Mouse (Mus musculus) MEL (cell line): ENCODE measurements around the gene Osbpl10. TPM values are rescaled to one million over a fixed set of nuclear protein-coding genes. Genes with fewer than 3 reads are reported as not detected.

ENCODE experiments used
- DNase-seq: peaks from one replicate; pipeline ENCODE4 v3.0.0; 2011; ENCODE audit warnings: low read depth, low spot score
- H3K27ac ChIP-seq: 2 replicates; pipeline ENCODE4 v1.5.1; 2012; ENCODE audit warnings: low read depth, mild to moderate bottlenecking, control low read depth, low read length, moderate library complexity; ENCODE audit not compliant: control insufficient read depth
- H3K27me3 ChIP-seq, 2 experiments: fragments of 150-350 bp in 1 of 2; sonication (generic) in 1 of 2; 2 replicates each; pipeline ENCODE4 v1.6.1; 2012; ENCODE audit warnings: low read length in 2 of 2, mild to moderate bottlenecking in 2 of 2, improper control_type of control experiment in 1 of 2, moderate library complexity in 1 of 2; ENCODE audit not compliant: insufficient read depth in 2 of 2, control insufficient read depth in 1 of 2
- H3K36me3 ChIP-seq, 2 experiments: 2 replicates each; pipeline ENCODE4 v1.6.1; 2012 to 2014; ENCODE audit warnings: low read length in 2 of 2, improper control_type of control experiment in 1 of 2, inconsistent platforms in 1 of 2, mild to moderate bottlenecking in 1 of 2; ENCODE audit not compliant: insufficient read depth in 2 of 2, control insufficient read depth in 1 of 2
- H3K4me1 ChIP-seq, 2 experiments: fragments of 150-350 bp in 1 of 2; sonication (generic) in 1 of 2; 2 replicates each; pipeline ENCODE4 v1.6.1; 2012; ENCODE audit warnings: low read length in 2 of 2, improper control_type of control experiment in 1 of 2, mild to moderate bottlenecking in 1 of 2; ENCODE audit not compliant: insufficient read depth in 2 of 2, control insufficient read depth in 1 of 2
- H3K4me3 ChIP-seq, 2 experiments: fragments of 150-350 bp in 1 of 2; sonication (generic) in 1 of 2; 2 replicates each; pipeline ENCODE4 v1.5.1; 2012; ENCODE audit warnings: low read depth in 2 of 2, low read length in 2 of 2, mild to moderate bottlenecking in 2 of 2, moderate library complexity in 2 of 2, control low read depth in 1 of 2, improper control_type of control experiment in 1 of 2; ENCODE audit not compliant: control insufficient read depth in 1 of 2, insufficient read depth in 1 of 2
- H3K79me2 ChIP-seq: 2 replicates; pipeline ENCODE4 v1.6.1; 2012; ENCODE audit warnings: mild to moderate bottlenecking, low read length, moderate library complexity; ENCODE audit not compliant: control insufficient read depth, poor library complexity, insufficient read depth
- H3K9ac ChIP-seq: 2 replicates; pipeline ENCODE4 v1.6.1; 2012; ENCODE audit warnings: low read depth, mild to moderate bottlenecking, control low read depth, low read length, moderate library complexity; ENCODE audit not compliant: control insufficient read depth, poor library complexity, severe bottlenecking
- H3K9me3 ChIP-seq: fragments of 150-350 bp; sonication (generic); replicated peaks from 2 replicates; pipeline ENCODE4 v1.6.1; 2012; ENCODE audit warnings: mild to moderate bottlenecking, low read length, improper control_type of control experiment, moderate library complexity; ENCODE audit not compliant: insufficient read depth
- CHD1 ChIP-seq: IDR thresholded peaks from 2 replicates; pipeline ENCODE4 v1.6.1; 2012; ENCODE audit warnings: low read depth, mild to moderate bottlenecking, inconsistent platforms, low read length, improper control_type of control experiment
- CTCF ChIP-seq, 3 experiments: IDR thresholded peaks in 2 of 3; conservative IDR thresholded peaks in 1 of 3; 2 replicates each; pipeline ENCODE4 v1.5.1; 2011 to 2012; ENCODE audit warnings: low read length in 3 of 3, low read depth in 2 of 3, mild to moderate bottlenecking in 2 of 3, improper control_type of control experiment in 1 of 3, inconsistent platforms in 1 of 3, mixed read lengths in 1 of 3, moderate library complexity in 1 of 3; ENCODE audit not compliant: control insufficient read depth in 1 of 3, insufficient read depth in 1 of 3, poor library complexity in 1 of 3, severe bottlenecking in 1 of 3
- E2F4 ChIP-seq: IDR thresholded peaks from 2 replicates; pipeline ENCODE4 v1.6.1; 2011; ENCODE audit warnings: low read depth, low read length, improper control_type of control experiment, borderline replicate concordance
- GABPA ChIP-seq: IDR thresholded peaks from 2 replicates; pipeline ENCODE4 v1.6.1; 2012; ENCODE audit warnings: low read depth, mild to moderate bottlenecking, inconsistent platforms, low read length, improper control_type of control experiment, moderate library complexity
- GATA1 ChIP-seq: IDR thresholded peaks from 2 replicates; pipeline ENCODE4 v1.6.1; 2011; ENCODE audit warnings: low read depth, low read length, improper control_type of control experiment
- KAT2A ChIP-seq: conservative IDR thresholded peaks from 2 replicates; pipeline ENCODE4 v1.6.1; 2012; ENCODE audit warnings: low read depth, low read length, improper control_type of control experiment, inconsistent platforms
- MAFK ChIP-seq: IDR thresholded peaks from 2 replicates; pipeline ENCODE4 v1.6.1; 2011; ENCODE audit warnings: low read depth, mild to moderate bottlenecking, low read length, improper control_type of control experiment, borderline replicate concordance
- MYC ChIP-seq: IDR thresholded peaks from 2 replicates; pipeline ENCODE4 v1.6.1; 2011; ENCODE audit warnings: low read depth, mild to moderate bottlenecking, low read length, improper control_type of control experiment, moderate library complexity
- POLR2A ChIP-seq, 2 experiments: IDR thresholded peaks; 2 replicates each; pipeline ENCODE4 v1.6.1; 2011 to 2012; ENCODE audit warnings: low read length in 2 of 2, mild to moderate bottlenecking in 2 of 2, control low read depth in 1 of 2, improper control_type of control experiment in 1 of 2, low read depth in 1 of 2, moderate library complexity in 1 of 2; ENCODE audit not compliant: control insufficient read depth in 1 of 2, insufficient read depth in 1 of 2, poor library complexity in 1 of 2
- POLR2AphosphoS2 ChIP-seq: IDR thresholded peaks from 2 replicates; pipeline ENCODE4 v1.6.1; 2011; ENCODE audit warnings: low read length, improper control_type of control experiment
- POLR2AphosphoS5 ChIP-seq: IDR thresholded peaks from 2 replicates; pipeline ENCODE4 v1.6.1; 2012; ENCODE audit warnings: low read depth, borderline replicate concordance, mild to moderate bottlenecking, inconsistent platforms, low read length, moderate library complexity, mixed read lengths
- RAD21 ChIP-seq: IDR thresholded peaks from 2 replicates; pipeline ENCODE4 v1.6.1; 2011; ENCODE audit warnings: mild to moderate bottlenecking, low read depth, low read length, improper control_type of control experiment
- RCOR1 ChIP-seq: IDR thresholded peaks from 2 replicates; pipeline ENCODE4 v1.6.1; 2012; ENCODE audit warnings: low read depth, mild to moderate bottlenecking, inconsistent platforms, low read length, improper control_type of control experiment
- SIN3A ChIP-seq: IDR thresholded peaks from 2 replicates; pipeline ENCODE4 v1.6.1; 2012; ENCODE audit warnings: low read length, improper control_type of control experiment, inconsistent platforms
- SMC3 ChIP-seq: IDR thresholded peaks from 2 replicates; pipeline ENCODE4 v1.6.1; 2011; ENCODE audit warnings: low read depth, low read length, improper control_type of control experiment
- TAL1 ChIP-seq: IDR thresholded peaks from 2 replicates; pipeline ENCODE4 v1.6.1; 2012; ENCODE audit warnings: mild to moderate bottlenecking, inconsistent platforms, low read length, moderate library complexity, mixed read lengths
- TBP ChIP-seq: IDR thresholded peaks from 2 replicates; pipeline ENCODE4 v1.8.0; 2011; ENCODE audit warnings: low read depth, low read length, improper control_type of control experiment
- TCF12 ChIP-seq: IDR thresholded peaks from 2 replicates; pipeline ENCODE4 v1.6.1; 2014; ENCODE audit warnings: low read depth, mild to moderate bottlenecking, inconsistent platforms, low read length, improper control_type of control experiment, moderate library complexity
- UBTF ChIP-seq: IDR thresholded peaks from 2 replicates; pipeline ENCODE4 v1.6.1; 2012; ENCODE audit warnings: low read depth, mild to moderate bottlenecking, inconsistent platforms, low read length, improper control_type of control experiment, moderate library complexity, borderline replicate concordance; ENCODE audit not compliant: insufficient read depth
- USF1 ChIP-seq: IDR thresholded peaks from 2 replicates; pipeline ENCODE4 v1.6.1; 2014; ENCODE audit warnings: low read depth, mild to moderate bottlenecking, inconsistent platforms, low read length, improper control_type of control experiment, moderate library complexity
- USF2 ChIP-seq, 2 experiments: IDR thresholded peaks; 2 replicates each; pipeline ENCODE4 v1.6.1; 2011 to 2012; ENCODE audit warnings: improper control_type of control experiment in 2 of 2, low read length in 2 of 2, borderline replicate concordance in 1 of 2, inconsistent platforms in 1 of 2, low read depth in 1 of 2, mild to moderate bottlenecking in 1 of 2; ENCODE audit not compliant: insufficient read depth in 1 of 2
- ZC3H11A ChIP-seq: IDR thresholded peaks from 2 replicates; pipeline ENCODE4 v1.6.1; 2012; ENCODE audit warnings: low read depth, mild to moderate bottlenecking, inconsistent platforms, low read length, improper control_type of control experiment
- polyA plus RNA-seq, 2 experiments: library from polyadenylated mRNA; stranded (reverse) in 1 of 2; unstranded in 1 of 2; fragments of >175 nt in 1 of 2; fragments of >200 nt in 1 of 2; gene quantifications; 2 replicates each; pipeline versions ENCODE4 v1.2.1 to v1.2.4; 2012; ENCODE audit warnings: low replicate concordance in 2 of 2, low read depth in 1 of 2; ENCODE audit not compliant: insufficient read length in 2 of 2, insufficient read depth in 1 of 2, missing spikeins in 1 of 2
- total RNA-seq: library from RNA; depleted of rRNA; stranded (reverse); fragments of 300-350 nt; gene quantifications from 2 replicates; pipeline ENCODE4 v1.2.3, GENCODE M21; 2012

The Osbpl10 gene
- total and polyA plus RNA-seq, 3 experiments: not detected

DNA sequence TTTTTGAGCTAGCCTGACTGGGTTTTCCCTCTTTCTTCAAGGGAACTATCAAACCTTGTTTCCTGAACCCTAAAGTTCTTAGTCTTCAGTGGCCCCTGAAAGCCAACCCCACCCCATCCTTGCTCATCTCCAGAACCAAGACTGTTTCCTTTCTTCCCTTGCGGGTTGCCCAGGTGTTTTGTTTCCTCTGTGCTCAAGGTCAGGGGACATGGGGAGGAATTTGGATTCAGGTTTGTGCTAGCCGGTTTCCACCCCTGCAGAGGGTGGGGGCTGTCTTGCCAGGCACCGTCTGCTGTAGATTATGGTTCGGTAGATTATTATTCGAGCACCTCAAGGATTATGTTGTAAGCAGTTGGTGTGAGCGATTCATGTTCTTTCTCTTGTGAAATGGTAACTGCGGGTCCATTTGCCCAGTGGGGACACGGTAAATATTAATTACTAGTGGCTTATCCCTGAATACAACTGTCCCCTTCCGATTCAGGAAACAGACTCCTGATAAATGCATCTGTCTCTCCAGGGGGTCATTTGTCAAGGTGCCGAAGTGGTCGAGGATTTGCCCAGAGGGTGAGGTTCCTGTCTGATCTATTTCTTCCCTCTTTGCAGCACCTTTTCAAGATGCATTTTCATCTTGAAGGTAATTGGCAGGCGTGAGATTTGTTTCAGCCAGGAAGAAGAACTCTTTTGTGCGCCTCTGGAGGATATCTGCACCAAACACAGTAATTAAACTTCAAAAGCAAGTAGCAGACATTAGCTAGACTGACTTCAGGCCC, 169.4 kb downstream of the Osbpl10 start:
- Histone ChIP-seq H3K27ac (no peak overlapping the region), H3K9ac (no peak overlapping the region), H3K4me3 (no peak overlapping the region), H3K4me1 (no peaks in the 10 kb centered on the region), H3K79me2 (no peaks in the 10 kb centered on the region), H3K27me3 (no peaks in the 10 kb centered on the region), H3K9me3 (no peaks in the 10 kb centered on the region), H3K36me3 (no peaks in the 10 kb centered on the region)
- TF ChIP-seq POLR2AphosphoS5 (no peak), GABPA (no peak), SMC3 (no peak), TBP (no peak), GATA1 (no peak), RAD21 (no peak), E2F4 (no peak), CHD1 (no peak), SIN3A (no peak), KAT2A (no peak), POLR2AphosphoS2 (no peak), MAFK (no peak), RCOR1 (no peak), TCF12 (no peak), MYC (no peak), USF1 (no peak)
- no peak for DNase-seq

DNA sequence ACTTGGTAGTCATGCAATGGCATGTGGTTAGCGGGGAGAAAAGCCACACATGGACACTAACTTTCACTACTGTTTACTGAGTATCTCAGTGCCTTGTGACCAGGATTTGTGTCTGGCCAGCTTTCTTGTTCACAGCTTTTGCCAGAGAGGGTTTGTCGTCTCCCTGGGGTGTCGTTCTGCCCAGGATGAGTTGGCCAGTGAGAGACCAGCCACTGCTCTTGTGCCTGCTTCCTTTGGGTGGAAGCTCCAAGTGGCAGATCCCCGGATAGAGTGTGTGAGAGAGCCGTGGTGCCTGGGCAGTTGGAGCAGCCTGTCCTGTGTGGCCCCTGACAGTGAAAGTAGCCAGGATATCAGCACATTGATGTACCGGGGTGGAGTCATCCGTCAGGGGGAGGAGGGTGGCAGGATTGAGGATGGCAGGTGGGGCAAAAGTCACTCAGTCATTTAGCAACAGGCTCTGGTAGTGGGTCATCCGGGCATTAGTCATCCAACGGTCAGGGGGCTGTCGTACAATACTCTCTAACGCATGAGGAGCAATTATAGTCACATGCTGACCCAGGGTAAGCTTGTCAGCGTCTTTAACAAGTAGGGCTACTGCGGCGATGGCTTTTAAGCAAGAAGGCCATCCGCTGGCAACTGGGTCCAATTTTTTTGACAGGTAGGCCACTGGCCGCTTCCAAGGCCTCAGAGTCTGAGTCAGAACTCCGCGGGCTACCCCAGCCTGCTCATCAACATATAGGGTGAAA, 170.8 kb downstream of the Osbpl10 start:
- no peak for DNase-seq
- Histone ChIP-seq H3K36me3 (no peaks in the 10 kb centered on the region), H3K4me1 (no peaks in the 10 kb centered on the region), H3K27me3 (no peaks in the 10 kb centered on the region), H3K27ac (no peak overlapping the region), H3K79me2 (no peaks in the 10 kb centered on the region), H3K9me3 (no peaks in the 10 kb centered on the region), H3K9ac (no peak overlapping the region), H3K4me3 (no peak overlapping the region)
- TF ChIP-seq POLR2A (IDR thresholded peaks at IDR 0.05; ENCODE audit: control insufficient read depth in 1 of 2, insufficient read depth in 1 of 2, low read depth in 1 of 2, low read length in 2 of 2, poor library complexity in 1 of 2): no peak
- TF ChIP-seq CTCF (IDR thresholded peaks at IDR 0.05 in 2 of 3, conservative IDR thresholded peaks at IDR 0.05 in 1 of 3; ENCODE audit: control insufficient read depth in 1 of 3, insufficient read depth in 1 of 3, low read depth in 2 of 3, low read length in 3 of 3, poor library complexity in 1 of 3, severe bottlenecking in 1 of 3): no peak
- no peak for TF ChIP-seq UBTF
- no peak for TF ChIP-seq TAL1
- TF ChIP-seq MAFK: no peak
- no peak for TF ChIP-seq POLR2AphosphoS5
- TF ChIP-seq RCOR1: no peak
- no peak for TF ChIP-seq USF2 (IDR thresholded peaks at IDR 0.05; ENCODE audit: borderline replicate concordance in 1 of 2, insufficient read depth in 1 of 2, low read depth in 1 of 2, low read length in 2 of 2)
- TF ChIP-seq ZC3H11A: no peak
- TF ChIP-seq RAD21: no peak
- TF ChIP-seq SIN3A: no peak
- no peak for TF ChIP-seq USF1
